Mouse (Mus musculus) embryonic fibroblast, embryonic 13.5 days (primary cell): Measurements from ENCODE around the gene Gzmm. TPM values are rescaled to one million over a fixed set of nuclear protein-coding genes. Genes with fewer than 3 reads are reported as not detected.

ENCODE experiments used
- H3K27ac ChIP-seq: 2 replicates; pipeline ENCODE4 v1.5.1; 2012; ENCODE audit warnings: low read length, control low read depth, inconsistent platforms; ENCODE audit not compliant: insufficient read depth
- H3K4me1 ChIP-seq: 2 replicates; pipeline ENCODE4 v1.6.1; 2011; ENCODE audit warnings: low read length; ENCODE audit not compliant: control insufficient read depth, insufficient read depth
- H3K4me3 ChIP-seq: 2 replicates; pipeline ENCODE4 v1.5.1; 2011; ENCODE audit warnings: mild to moderate bottlenecking, control low read depth, low read length; ENCODE audit not compliant: insufficient read depth
- CTCF ChIP-seq: IDR thresholded peaks from 2 replicates; pipeline ENCODE4 v1.5.1; 2011; ENCODE audit warnings: mild to moderate bottlenecking, control low read depth, low read length, moderate library complexity, borderline replicate concordance; ENCODE audit not compliant: insufficient read depth
- POLR2A ChIP-seq: IDR thresholded peaks from 2 replicates; pipeline ENCODE4 v1.6.1; 2011; ENCODE audit warnings: low read depth, mild to moderate bottlenecking, control low read depth, low read length, moderate library complexity
- polyA plus RNA-seq: library from polyadenylated mRNA; stranded (reverse); fragments of >200 nt; gene quantifications from 2 replicates; pipeline ENCODE4 v1.2.4, GENCODE M21; 2011; ENCODE audit warnings: low read depth; ENCODE audit not compliant: missing spikeins, insufficient read length

The Gzmm gene
- polyA plus RNA-seq, 1 experiment, result not detected

DNA sequence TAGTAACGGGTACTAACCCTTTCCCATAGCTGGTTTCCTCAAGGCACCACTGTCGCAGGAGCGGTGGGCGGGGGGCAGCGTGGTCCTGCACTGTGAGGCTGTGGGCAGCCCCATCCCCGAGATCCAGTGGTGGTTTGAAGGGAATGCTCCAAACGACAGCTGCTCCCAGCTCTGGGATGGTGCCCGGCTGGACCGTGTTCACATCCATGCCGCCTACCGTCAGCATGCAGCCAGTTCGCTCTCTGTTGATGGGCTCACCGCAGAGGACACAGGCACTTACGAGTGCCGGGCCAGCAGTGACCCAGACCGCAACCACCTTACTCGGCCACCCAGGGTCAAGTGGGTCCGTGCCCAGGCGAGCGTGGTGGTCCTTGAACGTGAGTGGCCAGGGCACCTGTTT, 19.8 kb downstream of the Gzmm start:
- TF ChIP-seq CTCF (no peak), POLR2A (no peak)
- Histone ChIP-seq H3K4me3 (no peak overlapping the region), H3K27ac (no peak overlapping the region), H3K4me1 (peaks cover 11% of the 10 kb centered on the region)

DNA sequence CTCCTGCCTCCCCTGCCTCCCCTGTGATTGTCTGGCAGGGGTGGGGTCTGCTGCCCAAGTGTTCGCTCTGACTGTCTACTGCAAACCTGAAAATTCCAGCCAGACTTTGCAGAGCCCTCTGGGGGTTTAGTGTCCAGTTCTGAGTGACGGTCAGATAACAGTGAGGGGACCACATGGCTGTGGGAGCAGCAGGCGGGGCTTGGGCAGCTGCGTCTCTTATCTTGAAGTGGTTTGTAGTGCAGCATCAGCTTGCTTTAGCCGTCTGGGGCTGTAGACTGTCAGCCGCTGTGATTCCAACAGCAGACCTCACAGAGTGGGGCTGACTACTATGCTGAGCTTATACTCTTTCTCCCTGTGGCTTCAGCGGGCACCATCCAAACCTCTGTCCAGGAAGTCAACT, 20.5 kb downstream of the Gzmm start:
- Histone ChIP-seq H3K4me1 (peaks cover 11% of the 10 kb centered on the region), H3K4me3 (no peak overlapping the region), H3K27ac (no peak overlapping the region)
- no peak for TF ChIP-seq CTCF

DNA sequence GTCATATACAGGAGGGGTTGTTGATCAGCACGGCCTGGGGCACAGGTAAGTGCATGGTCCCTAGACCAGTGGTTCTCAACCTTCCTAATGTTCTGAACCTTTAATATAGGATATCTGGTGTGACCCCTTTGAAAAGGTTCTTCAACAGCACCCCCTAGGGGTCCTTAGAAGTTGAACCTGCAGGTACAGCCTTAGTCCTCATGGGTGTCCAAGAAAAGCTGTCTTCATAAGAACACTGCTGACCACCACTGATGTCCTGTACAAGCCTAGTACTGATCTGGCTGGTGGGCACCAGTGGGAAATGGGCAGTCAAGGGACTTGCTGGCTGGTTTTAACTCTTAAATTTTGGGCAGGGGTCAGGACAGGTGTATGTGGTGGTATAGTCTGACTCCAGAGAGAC, 23.2 kb downstream of the Gzmm start:
- Histone ChIP-seq H3K4me1 (peaks cover 3% of the 10 kb centered on the region; the same call in 1 of the 2 replicates), H3K27ac (no peak overlapping the region), H3K4me3 (no peak overlapping the region)
- TF ChIP-seq POLR2A (no peak), CTCF (no peak)

DNA sequence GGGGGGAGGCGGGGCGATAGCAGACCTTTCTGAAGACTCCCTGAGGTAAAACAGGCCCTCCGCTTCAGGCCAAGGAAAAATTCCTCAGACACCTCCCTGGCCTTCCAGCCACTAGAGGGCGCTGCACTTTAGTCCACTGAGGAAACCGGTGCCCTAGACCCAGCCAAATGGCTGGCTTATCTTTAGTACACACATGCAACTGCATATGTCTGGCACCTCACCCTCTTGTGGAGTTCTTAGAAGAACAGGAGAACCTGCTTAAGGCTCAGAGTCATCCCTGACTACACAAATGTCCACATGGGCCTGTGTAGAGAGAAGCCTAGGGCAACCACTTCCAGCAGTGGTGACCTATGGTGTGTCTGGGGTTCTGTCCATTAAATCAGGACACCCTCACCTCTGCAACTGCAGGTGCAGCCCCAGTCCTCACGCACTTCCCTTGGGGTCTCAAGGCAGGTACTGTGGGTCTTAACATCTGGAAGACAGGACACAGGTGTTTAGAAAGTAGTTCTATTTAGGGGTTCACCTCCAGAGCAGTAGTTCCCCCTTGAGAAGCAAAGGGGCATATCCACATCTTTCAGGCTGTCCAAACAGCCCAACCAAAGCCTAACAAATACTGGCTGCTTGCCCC, 23.8 kb downstream of the Gzmm start:
- TF ChIP-seq POLR2A (no peak), CTCF (peak; percentile 51; the same call in 1 of the 2 replicates)
- no peaks in the 10 kb centered on the region for H3K4me1 ChIP-seq
- no peak overlapping the region for H3K4me3 ChIP-seq
- no peak overlapping the region for H3K27ac ChIP-seq

DNA sequence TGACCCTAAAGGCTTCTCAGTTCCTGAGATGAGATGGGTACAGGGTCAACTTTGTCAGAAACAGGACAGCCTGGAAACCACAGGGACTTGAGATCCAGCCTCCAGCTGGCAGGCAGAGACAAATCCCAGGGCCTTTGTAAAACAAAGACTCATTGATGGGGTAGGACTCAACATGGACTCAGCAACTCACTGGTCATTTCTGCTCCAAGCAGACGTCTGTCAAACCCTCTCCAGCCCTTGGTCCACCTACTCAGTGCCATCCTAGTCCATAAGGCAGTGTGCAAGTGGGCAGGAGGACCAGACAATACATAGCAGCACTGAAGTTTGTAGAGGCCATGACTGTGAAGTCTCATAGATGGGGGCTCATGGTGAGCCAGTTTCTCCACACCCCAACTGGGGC, 24.3 kb downstream of the Gzmm start:
- H3K4me3 ChIP-seq, result no peak overlapping the region
- H3K4me1 ChIP-seq, result no peaks in the 10 kb centered on the region
- no peak for TF ChIP-seq CTCF
- peak; percentile 41 for TF ChIP-seq POLR2A
- no peak overlapping the region for H3K27ac ChIP-seq

DNA sequence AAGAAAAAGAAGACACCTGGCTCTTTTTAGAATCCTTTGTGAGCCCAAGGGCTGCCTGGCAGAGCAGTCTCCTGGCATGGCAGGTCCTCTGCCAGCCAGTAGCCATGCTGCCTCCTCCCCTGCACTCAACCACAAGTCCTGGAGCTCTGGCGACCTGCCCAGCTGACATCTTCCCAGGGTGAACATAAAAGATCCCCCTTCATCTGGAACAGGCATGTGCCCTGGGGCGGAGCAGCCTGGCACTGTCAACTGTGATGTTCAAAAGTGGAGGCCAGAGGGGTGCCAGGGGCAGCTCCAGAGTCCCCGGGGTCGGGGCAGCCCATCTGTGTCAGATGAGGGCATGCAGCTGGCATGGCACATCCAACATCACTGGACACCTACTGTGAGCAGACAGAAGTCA, 26.2 kb downstream of the Gzmm start:
- Histone ChIP-seq H3K4me3 (no peak overlapping the region), H3K4me1 (no peaks in the 10 kb centered on the region), H3K27ac (no peak overlapping the region)
- no peak for TF ChIP-seq POLR2A
- no peak for TF ChIP-seq CTCF

DNA sequence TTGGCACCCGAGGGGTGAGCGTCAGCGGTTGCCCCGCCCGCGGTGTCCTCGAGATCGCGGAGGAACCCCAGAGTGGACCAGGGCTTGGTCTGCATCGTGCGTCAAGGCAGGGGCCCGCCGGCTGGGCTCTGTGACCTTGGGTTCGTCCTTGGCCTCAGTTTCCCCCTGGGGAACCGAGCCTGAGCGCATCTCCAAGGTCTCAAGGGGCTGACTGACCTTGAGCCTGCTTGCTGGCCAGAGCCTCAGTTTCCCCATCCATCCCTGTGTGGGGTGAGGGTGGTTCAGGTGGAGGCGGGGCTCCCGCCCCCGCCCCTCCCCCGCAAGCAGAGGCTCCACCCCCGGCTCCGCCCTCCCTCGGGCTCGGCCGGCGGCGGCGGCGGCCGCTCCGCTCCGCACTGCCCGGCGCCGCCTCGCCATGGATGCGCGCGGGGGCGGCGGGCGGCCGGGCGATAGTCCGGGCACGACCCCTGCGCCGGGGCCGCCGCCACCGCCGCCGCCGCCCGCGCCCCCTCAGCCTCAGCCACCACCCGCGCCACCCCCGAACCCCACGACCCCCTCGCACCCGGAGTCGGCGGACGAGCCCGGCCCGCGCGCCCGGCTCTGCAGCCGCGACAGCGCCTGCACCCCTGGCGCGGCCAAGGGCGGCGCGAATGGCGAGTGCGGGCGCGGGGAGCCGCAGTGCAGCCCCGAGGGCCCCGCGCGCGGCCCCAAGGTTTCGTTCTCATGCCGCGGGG, 27.6 kb downstream of the Gzmm start, which contains the start of gene Hcn2:
TSS of gene Hcn2 (plus strand) at position 381 of the 734 bp plus-strand sequence.
- H3K4me3 ChIP-seq, result peak within 1 kb of the TSS; percentile 40
- no peak within 1 kb of the TSS for H3K27ac ChIP-seq
- no peak for TF ChIP-seq CTCF
- no peak for TF ChIP-seq POLR2A

DNA sequence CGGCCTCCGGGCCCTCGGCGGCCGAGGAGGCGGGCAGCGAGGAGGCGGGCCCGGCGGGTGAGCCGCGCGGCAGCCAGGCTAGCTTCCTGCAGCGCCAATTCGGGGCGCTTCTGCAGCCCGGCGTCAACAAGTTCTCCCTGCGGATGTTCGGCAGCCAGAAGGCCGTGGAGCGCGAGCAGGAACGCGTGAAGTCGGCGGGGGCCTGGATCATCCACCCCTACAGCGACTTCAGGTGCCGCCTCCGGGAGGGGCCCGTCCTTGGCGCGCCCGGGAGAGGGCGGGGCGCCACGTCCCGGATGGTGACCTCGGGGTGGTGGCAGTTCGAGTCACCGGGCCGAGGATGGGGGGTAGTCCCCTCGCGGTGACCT, 28.2 kb downstream of the Gzmm start:
- Histone ChIP-seq H3K4me3 (peak overlapping the region; percentile 40), H3K4me1 (no peaks in the 10 kb centered on the region), H3K27ac (no peak overlapping the region)
- TF ChIP-seq CTCF (no peak), POLR2A (no peak)

More for the DNA sequence above, 27.6 kb downstream of the Gzmm start, which contains the start of gene Hcn2:
- no peaks in the 10 kb centered on the region for H3K4me1 ChIP-seq

DNA sequence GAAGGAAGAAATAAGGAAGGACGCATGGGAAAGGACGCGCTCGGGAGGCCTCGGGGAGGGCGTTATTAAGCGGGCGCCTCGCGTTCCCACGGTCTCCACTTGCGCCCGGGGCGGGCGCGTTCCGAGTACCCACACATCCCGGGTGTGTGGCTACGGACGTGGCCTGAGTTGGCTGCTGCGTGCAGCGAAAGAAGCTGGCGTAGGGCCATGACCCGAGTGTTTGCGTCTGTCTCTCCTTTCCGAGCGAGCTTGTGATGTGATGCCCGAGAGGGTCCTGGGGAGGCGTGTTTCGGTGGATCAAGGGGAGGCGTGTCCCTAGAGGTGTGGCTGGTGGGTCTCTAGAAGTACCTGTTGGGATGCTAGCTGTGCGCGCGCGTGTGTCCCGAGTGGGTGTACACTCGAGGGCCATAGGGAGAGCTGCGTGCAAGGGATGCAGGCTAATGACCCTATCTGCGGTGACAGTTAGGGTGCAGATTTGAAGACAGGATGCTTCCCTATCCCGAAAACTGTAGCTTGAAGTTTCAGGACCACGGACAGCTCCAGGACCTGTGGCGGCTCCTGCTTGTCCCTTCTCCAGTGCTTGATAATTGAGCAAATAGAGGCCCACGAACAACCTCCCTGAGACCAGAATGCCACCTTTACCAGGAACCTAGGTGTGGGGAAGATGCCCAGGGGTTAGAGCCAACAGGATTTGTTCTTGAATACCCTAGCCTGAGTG, 29.0 kb downstream of the Gzmm start:
- H3K4me3 ChIP-seq, result no peak overlapping the region
- no peak for TF ChIP-seq POLR2A
- TF ChIP-seq CTCF, result no peak
- H3K4me1 ChIP-seq, result no peaks in the 10 kb centered on the region
- H3K27ac ChIP-seq, result no peak overlapping the region

DNA sequence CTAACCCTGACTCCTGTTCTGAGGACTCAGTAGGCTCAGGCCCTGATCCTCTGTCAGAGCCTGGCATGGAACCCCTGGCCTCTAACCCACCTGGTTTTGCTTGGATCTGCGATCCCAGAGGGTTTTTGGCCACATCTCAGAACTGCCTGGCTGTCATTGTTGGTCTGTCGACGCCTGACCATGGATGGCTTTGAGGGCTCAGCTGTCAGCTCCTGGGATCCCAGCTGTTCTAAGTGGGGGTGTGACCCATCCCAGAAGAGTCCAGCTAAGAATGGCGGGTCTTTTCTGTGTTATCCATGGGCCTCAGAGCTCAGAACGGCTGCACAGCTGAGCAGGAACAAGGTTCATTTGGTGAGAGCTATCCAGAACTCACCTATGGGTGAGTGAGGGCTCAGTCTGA, 32.3 kb downstream of the Gzmm start:
- Histone ChIP-seq H3K27ac (no peak overlapping the region), H3K4me3 (no peak overlapping the region), H3K4me1 (no peaks in the 10 kb centered on the region)
- TF ChIP-seq CTCF (no peak), POLR2A (no peak)
